Mouse (Mus musculus) C2C12 (cell line): Measurements from ENCODE around the gene Wwtr1. TPM values are rescaled to one million over a fixed set of nuclear protein-coding genes. Genes with fewer than 3 reads are reported as not detected.

Experiments
- H3K27me3 ChIP-seq: one replicate; pipeline ENCODE4 v1.6.1; 2011; ENCODE audit not compliant: control insufficient read depth, insufficient read depth, insufficient read length
- H3K36me3 ChIP-seq: one replicate; pipeline ENCODE4 v1.6.1; 2011; ENCODE audit not compliant: control insufficient read depth, insufficient read depth
- H3K4me3 ChIP-seq: one replicate; pipeline ENCODE4 v1.5.1; 2011; ENCODE audit warnings: mild to moderate bottlenecking, control low read depth; ENCODE audit not compliant: poor library complexity, insufficient read depth, severe bottlenecking
- H3K79me2 ChIP-seq: one replicate; pipeline ENCODE4 v1.6.1; 2011; ENCODE audit not compliant: control insufficient read depth, insufficient read depth
- H3K79me3 ChIP-seq: one replicate; pipeline ENCODE4 v1.6.1; 2011; ENCODE audit warnings: low read depth, control low read depth
- H3ac ChIP-seq: one replicate; pipeline ENCODE3; 2011; ENCODE audit warnings: low read depth; ENCODE audit not compliant: control insufficient read depth, insufficient read length
- CEBPB ChIP-seq: IDR thresholded peaks from one replicate; pipeline ENCODE4 v1.6.1; 2011; ENCODE audit warnings: low read depth, mild to moderate bottlenecking, control low read depth, moderate library complexity
- CTCF ChIP-seq: IDR thresholded peaks from one replicate; pipeline ENCODE4 v1.5.1; 2011; ENCODE audit not compliant: control insufficient read depth, insufficient read depth, insufficient read length
- FOSL1 ChIP-seq: IDR thresholded peaks from one replicate; pipeline ENCODE4 v1.8.0; 2011; ENCODE audit warnings: mild to moderate bottlenecking, low read length; ENCODE audit not compliant: poor library complexity, insufficient read depth, severe bottlenecking
- MAX ChIP-seq: IDR thresholded peaks from one replicate; pipeline ENCODE4 v1.6.1; 2011; ENCODE audit warnings: mild to moderate bottlenecking, control low read depth
- MYOD1 ChIP-seq: IDR thresholded peaks from one replicate; pipeline ENCODE4 v1.6.1; 2011; ENCODE audit warnings: low read depth; ENCODE audit not compliant: control insufficient read depth, insufficient read length
- MYOG ChIP-seq: IDR thresholded peaks from one replicate; pipeline ENCODE4 v1.6.1; 2011; ENCODE audit not compliant: control insufficient read depth, insufficient read length; ENCODE audit errors: extremely low read depth
- USF1 ChIP-seq: IDR thresholded peaks from one replicate; pipeline ENCODE4 v1.6.1; 2011; ENCODE audit warnings: low read depth, mild to moderate bottlenecking, control low read depth, moderate library complexity
- polyA plus RNA-seq: library from polyadenylated mRNA; unstranded; fragments of >200 nt; fragmentation: generic; extraction: Trizol; gene quantifications from one replicate; pipeline ENCODE4 v1.2.1, GENCODE M21; 2012; ENCODE audit warnings: missing spikeins

The Wwtr1 gene
- polyA plus RNA-seq, 1 experiment = 26.7 TPM

DNA sequence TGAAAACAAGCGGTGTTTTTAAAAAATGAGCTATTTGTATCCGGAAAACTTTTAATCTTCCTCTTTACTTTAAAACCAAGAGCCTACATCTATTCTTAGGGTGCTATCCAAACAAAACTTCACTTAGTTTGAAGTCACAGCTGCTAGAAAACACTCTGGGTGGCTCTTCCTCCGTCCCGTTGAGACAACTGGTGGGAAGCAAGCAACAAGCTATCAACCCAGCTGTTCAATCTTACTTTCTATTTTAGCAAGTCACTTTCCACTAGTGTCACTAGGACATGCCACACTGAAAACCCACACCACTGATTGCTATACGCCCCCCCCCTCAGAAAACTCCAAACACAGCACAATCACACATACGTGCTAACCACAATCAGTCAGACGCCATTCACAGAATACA, 55.7 kb downstream of the Wwtr1 start:
- peaks cover 34% of the 10 kb centered on the region for H3K79me3 ChIP-seq
- no peaks in the 10 kb centered on the region for H3K27me3 ChIP-seq
- no peak overlapping the region for H3K4me3 ChIP-seq
- no peak overlapping the region for H3ac ChIP-seq
- no peaks in the 10 kb centered on the region for H3K36me3 ChIP-seq
- TF ChIP-seq MYOD1 = no peak
- TF ChIP-seq FOSL1 = no peak
- no peak for TF ChIP-seq CTCF
- no peak for TF ChIP-seq MYOG
- no peak for TF ChIP-seq CEBPB
- no peak for TF ChIP-seq MAX
- no peak for TF ChIP-seq USF1
- H3K79me2 ChIP-seq = peaks cover 75% of the 10 kb centered on the region

DNA sequence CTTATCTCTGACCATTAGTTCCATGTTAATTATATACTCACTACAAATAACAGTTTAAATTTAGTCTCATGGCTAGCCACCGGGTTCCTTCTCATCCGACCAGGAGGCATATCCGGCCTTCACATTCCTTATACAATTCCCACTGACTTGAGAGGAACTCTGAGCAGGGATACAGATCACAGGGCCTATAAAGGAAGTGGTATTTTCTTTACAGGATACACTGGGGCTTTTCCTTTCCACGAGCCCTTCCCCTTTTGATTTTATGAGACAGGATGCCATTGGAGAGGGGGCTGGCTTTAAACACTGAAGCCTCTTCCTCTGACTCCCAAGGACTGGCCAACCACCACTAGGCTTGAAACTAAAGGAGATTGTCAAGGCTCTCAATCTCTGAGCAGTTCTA, 59.6 kb downstream of the Wwtr1 start:
- Histone ChIP-seq H3K4me3 (no peak overlapping the region), H3K36me3 (no peaks in the 10 kb centered on the region), H3ac (no peak overlapping the region), H3K27me3 (no peaks in the 10 kb centered on the region), H3K79me3 (peaks cover 38% of the 10 kb centered on the region), H3K79me2 (peaks cover 99% of the 10 kb centered on the region)
- no peak for TF ChIP-seq CEBPB
- TF ChIP-seq CTCF = no peak
- no peak for TF ChIP-seq MYOD1
- no peak for TF ChIP-seq MAX
- no peak for TF ChIP-seq MYOG
- no peak for TF ChIP-seq USF1
- no peak for TF ChIP-seq FOSL1

DNA sequence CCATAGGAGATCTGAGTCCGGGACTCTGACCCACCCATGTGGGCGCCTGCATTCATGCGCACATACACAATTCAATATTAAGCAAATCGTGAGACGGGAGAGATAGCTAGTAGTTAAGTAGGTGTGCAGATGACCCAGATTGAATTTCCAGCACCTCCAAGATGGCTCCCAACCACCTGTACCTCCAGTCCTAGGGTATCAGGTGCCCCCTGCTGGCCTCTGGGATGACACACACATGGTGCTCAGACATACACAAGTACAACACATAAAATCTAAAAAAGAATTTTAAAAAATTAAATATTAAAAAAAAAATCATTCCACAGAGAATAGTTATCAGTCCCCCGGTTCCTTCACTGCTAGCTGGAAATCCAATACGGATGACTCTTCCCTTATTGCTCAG, 60.7 kb downstream of the Wwtr1 start:
- no peak overlapping the region for H3ac ChIP-seq
- H3K36me3 ChIP-seq = no peaks in the 10 kb centered on the region
- peaks cover 39% of the 10 kb centered on the region for H3K79me3 ChIP-seq
- H3K4me3 ChIP-seq = no peak overlapping the region
- TF ChIP-seq CTCF = no peak
- no peak for TF ChIP-seq MYOG
- TF ChIP-seq CEBPB = no peak
- TF ChIP-seq MAX = no peak
- no peak for TF ChIP-seq FOSL1
- no peak for TF ChIP-seq MYOD1
- no peak for TF ChIP-seq USF1
- H3K27me3 ChIP-seq = no peaks in the 10 kb centered on the region
- H3K79me2 ChIP-seq = peaks cover 98% of the 10 kb centered on the region

DNA sequence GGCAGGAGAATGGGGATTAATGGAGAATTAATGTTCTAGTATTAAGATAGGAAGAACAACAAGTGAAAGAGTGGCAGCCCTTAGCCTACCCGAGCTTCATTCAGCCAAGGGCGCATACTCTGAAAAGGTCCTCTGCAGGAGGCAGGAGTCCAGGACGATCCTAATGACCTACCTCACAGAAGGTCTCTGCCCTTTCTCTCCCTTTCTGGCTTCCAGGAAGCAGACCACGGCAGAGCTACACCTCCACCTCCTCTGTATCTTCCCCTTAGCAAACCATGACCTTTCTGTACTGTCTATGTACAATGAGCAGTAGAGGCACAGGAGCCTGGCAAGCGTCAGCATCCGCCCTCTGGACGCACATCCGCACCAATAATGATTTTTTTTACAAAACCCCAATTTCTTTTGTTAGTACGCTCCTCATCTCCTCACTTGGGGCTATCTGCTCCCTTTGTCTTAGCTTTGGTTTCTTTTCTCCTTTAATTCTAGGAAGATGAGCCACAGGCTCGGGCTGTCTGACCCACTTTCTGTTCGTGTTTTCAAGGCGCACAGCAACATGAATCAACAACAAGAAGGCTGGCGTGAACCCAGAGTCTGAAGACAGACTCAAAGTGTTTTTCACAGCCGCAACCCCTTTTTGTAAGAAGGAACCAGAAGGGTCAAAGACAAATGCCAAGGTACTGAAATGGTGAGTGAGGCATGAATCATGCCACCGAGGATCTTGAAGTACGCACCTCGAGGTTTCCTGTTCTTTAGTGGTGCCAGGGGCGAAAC, 63.7 kb downstream of the Wwtr1 start:
- peak overlapping the region; percentile 15 for H3K4me3 ChIP-seq
- H3K79me2 ChIP-seq = peaks cover 98% of the 10 kb centered on the region
- H3K27me3 ChIP-seq = no peaks in the 10 kb centered on the region
- no peak for TF ChIP-seq MYOD1
- no peak for TF ChIP-seq MYOG
- no peak for TF ChIP-seq CEBPB
- TF ChIP-seq USF1 = no peak
- no peak for TF ChIP-seq FOSL1
- TF ChIP-seq CTCF = no peak
- TF ChIP-seq MAX = no peak
- H3K36me3 ChIP-seq = peaks cover 7% of the 10 kb centered on the region
- H3K79me3 ChIP-seq = peaks cover 40% of the 10 kb centered on the region
- peak overlapping the region; percentile 63 for H3ac ChIP-seq

DNA sequence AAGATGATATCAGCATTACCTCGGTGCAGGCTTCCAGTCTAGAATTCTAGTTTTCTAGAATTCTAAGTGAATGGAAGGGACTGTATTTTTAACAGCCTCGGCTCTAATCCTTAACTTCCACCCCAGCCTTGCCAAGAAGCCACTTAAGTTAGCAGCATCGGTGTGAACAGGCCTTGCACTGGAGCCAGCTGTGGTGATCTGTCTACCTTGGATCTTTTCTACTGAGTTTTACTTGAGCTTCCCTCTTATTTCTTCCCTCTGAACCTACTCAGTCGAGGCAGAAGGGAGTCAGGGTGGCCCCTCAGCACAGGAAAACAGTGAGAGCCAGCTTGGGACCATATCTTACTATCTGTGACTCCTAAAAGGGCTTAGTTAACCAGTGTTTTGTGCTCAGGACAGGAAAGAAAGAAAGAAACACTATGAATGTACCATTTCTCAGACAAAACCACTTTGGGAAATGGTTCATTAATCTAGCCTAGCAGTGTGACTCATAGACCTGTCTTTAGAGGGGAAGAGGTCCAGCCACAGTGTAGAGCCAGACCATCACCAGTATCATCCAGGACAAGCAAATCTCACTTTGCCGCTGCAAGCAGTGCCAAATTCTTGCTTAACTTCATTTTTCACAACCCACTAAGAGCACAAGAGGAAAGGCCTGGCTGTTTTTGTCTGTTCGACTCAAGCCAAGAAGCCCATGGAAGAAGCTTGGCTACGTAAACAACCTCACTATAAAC, 65.6 kb downstream of the Wwtr1 start:
- TF ChIP-seq CEBPB = peak; percentile 66
- TF ChIP-seq FOSL1 = no peak
- no peak for TF ChIP-seq MAX
- no peak for TF ChIP-seq USF1
- no peak overlapping the region for H3ac ChIP-seq
- H3K36me3 ChIP-seq = peaks cover 7% of the 10 kb centered on the region

DNA sequence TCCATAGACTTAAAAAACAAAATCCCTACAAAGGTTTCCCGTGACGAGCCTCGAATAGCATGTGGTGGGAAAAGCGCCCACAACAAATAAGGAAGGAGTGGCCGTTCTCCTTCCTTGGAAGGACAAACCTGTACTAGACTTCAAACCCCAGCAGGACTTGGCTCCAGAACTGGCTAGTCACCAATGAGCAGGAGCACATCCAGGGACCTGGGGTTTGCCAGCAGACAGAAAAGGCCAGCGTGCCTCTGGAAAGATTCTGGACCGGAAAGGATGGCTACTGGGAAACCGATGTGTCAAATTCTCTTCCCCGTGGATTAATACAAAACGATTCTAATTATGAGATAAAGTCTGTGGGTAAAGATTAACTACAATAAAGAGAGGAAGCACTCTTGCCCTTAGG, 69.7 kb downstream of the Wwtr1 start:
- Histone ChIP-seq H3ac (no peak overlapping the region), H3K4me3 (no peak overlapping the region), H3K79me2 (peaks cover 84% of the 10 kb centered on the region), H3K36me3 (peaks cover 7% of the 10 kb centered on the region), H3K79me3 (peaks cover 40% of the 10 kb centered on the region), H3K27me3 (no peaks in the 10 kb centered on the region)
- no peak for TF ChIP-seq MYOG
- TF ChIP-seq MAX = no peak
- TF ChIP-seq CTCF = no peak
- no peak for TF ChIP-seq FOSL1
- no peak for TF ChIP-seq MYOD1
- no peak for TF ChIP-seq CEBPB
- TF ChIP-seq USF1 = no peak

More for the DNA sequence above, 65.6 kb downstream of the Wwtr1 start:
- peaks cover 43% of the 10 kb centered on the region for H3K79me3 ChIP-seq
- no peaks in the 10 kb centered on the region for H3K27me3 ChIP-seq
- H3K4me3 ChIP-seq = no peak overlapping the region
- peaks cover 98% of the 10 kb centered on the region for H3K79me2 ChIP-seq
